Mouse (Mus musculus): ENCODE results near the gene Kntc1. TPM values are rescaled to one million over a fixed set of nuclear protein-coding genes. Genes with fewer than 3 reads are reported as not detected.
"Not testable (repeated sequence)": the region's sequence is repeated elsewhere in the genome, so short reads cannot be mapped to it uniquely, and the experiment has no call there.

The Kntc1 gene
- total RNA-seq (2022) = under 1 TPM; 0.11 to 0.53 (median 0.42) TPM

GRCm38 (mm10) chr5:123749065-123750064, at the start of gene Kntc1, which contains the start of gene Rsrc2:
Kntc1 (plus strand) TSS chr5:123749716.
Rsrc2 (minus strand) TSS chr5:123749414.
- peak; percentile 100 for DNase-seq (ENCODE audit: low spot score)

GRCm38 (mm10) chr5:123700625-123701024, 48.9 kb upstream of the Kntc1 start:
- DNase-seq (ENCODE audit: low spot score) = peak; percentile 70

GRCm38 (mm10) chr5:123708598-123708997, 40.9 kb upstream of the Kntc1 start:
- DNase-seq (ENCODE audit: low spot score) = no peak

- DNase-seq (ENCODE audit: low spot score) = no peak
These were observed 39.9 kb upstream of the Kntc1 start for GRCm38 (mm10) chr5:123709571-123709970.

GRCm38 (mm10) chr5:123713782-123714181, 35.7 kb upstream of the Kntc1 start:
- no peak for DNase-seq (ENCODE audit: low spot score)

- no peak for DNase-seq (ENCODE audit: low spot score)
These were observed 34.9 kb upstream of the Kntc1 start for GRCm38 (mm10) chr5:123714622-123715021.

- peak; percentile 96 for DNase-seq (ENCODE audit: low spot score)
These were observed 28.9 kb upstream of the Kntc1 start, which contains the start of gene Zcchc8 for GRCm38 (mm10) chr5:123720328-123721311. Zcchc8 (minus strand) TSS chr5:123721100.

- not testable (repeated sequence) for DNase-seq (ENCODE audit: low spot score)
These were observed 25.7 kb upstream of the Kntc1 start for GRCm38 (mm10) chr5:123723816-123724215.

GRCm38 (mm10) chr5:123730981-123731380, 18.5 kb upstream of the Kntc1 start:
- no peak for DNase-seq (ENCODE audit: low spot score)

GRCm38 (mm10) chr5:123744358-123744757, 5.2 kb upstream of the Kntc1 start:
- no peak for DNase-seq (ENCODE audit: low spot score)

- DNase-seq (ENCODE audit: low spot score) = no peak
These were observed 3.3 kb upstream of the Kntc1 start for GRCm38 (mm10) chr5:123746253-123746652.

- DNase-seq (ENCODE audit: low spot score) = no peak
These were observed 1.9 kb upstream of the Kntc1 start for GRCm38 (mm10) chr5:123747604-123748003.

GRCm38 (mm10) chr5:123748339-123749064, 1.0 kb upstream of the Kntc1 start:
- DNase-seq (ENCODE audit: low spot score) = no peak

GRCm38 (mm10) chr5:123765506-123765905, 16.0 kb downstream of the Kntc1 start:
- no peak for DNase-seq (ENCODE audit: low spot score)

GRCm38 (mm10) chr5:123766455-123766854, 16.9 kb downstream of the Kntc1 start:
- not testable (repeated sequence) for DNase-seq (ENCODE audit: low spot score)

GRCm38 (mm10) chr5:123773441-123773840, 23.9 kb downstream of the Kntc1 start:
- no peak for DNase-seq (ENCODE audit: low spot score)

- no peak for DNase-seq (ENCODE audit: low spot score)
These were observed 31.2 kb downstream of the Kntc1 start for GRCm38 (mm10) chr5:123780716-123781115.

GRCm38 (mm10) chr5:123781864-123782263, 32.3 kb downstream of the Kntc1 start:
- no peak for DNase-seq (ENCODE audit: low spot score)

GRCm38 (mm10) chr5:123788976-123789375, 39.5 kb downstream of the Kntc1 start:
- DNase-seq (ENCODE audit: low spot score) = no peak

GRCm38 (mm10) chr5:123793081-123793480, 43.6 kb downstream of the Kntc1 start:
- no peak for DNase-seq (ENCODE audit: low spot score)

- no peak for DNase-seq (ENCODE audit: low spot score)
These were observed 56.8 kb downstream of the Kntc1 start for GRCm38 (mm10) chr5:123806334-123806733.

Measured in heart, adult 8-10 months (tissue).